In the genomic region with DNA sequence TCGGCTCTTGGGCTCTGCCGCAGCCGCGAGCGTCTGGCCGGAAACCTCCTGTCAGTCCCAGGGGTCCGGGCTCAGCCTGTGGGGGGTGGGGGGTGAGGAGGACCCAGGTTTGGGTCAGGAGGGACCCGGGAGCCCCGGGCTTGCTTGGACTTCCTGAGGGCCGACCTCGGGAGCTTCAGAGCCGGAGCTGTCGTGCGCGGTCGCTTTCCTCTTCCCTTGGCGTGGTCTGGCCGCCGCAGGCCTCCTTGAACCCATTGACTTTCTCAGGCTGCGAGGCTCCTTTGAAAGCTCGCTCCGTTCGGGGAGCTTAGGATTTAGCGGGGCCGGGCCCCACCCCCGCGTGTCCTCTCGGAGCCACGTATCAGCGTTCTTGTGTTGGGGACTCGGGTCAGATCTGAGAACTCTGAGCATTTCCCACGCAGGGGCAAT, we compare ENCODE assay signal across 8 mouse cellular contexts. TPM values are rescaled to one million over a fixed set of nuclear protein-coding genes. Genes with fewer than 3 reads are reported as not detected.
DNase-seq lines count a peak whose midpoint lies in the region; ATAC-seq and TF ChIP-seq lines count a peak whose summit lies in the region.

No protein-coding gene starts in this region.

- H3K27me3 ChIP-seq in hindbrain, postnatal 0 days (ENCODE audit: insufficient read depth, low read length), result no peaks in the 10 kb centered on the region
- no peaks in the 10 kb centered on the region; the same call in 1 of the 2 replicates for H3K27me3 ChIP-seq in liver, embryonic 16.5 days (ENCODE audit: control insufficient read depth, insufficient read depth, low read depth, low read length)

- DNase-seq in lung, adult 18-20 months, result peak; percentile 34 to 43
- no peak for DNase-seq in lung, postnatal 10 days
- DNase-seq in adrenal gland, adult 8-10 months, result peak; percentile 30
- DNase-seq in hindbrain, postnatal 0 days (ENCODE audit: low spot score), result peak; percentile 20
- peak; percentile 18 for DNase-seq in ovary, postnatal 10 days (ENCODE audit: low spot score)
- DNase-seq in cerebellum, postnatal 4 days (ENCODE audit: low spot score in 2 of 2), result no peak

- peak; percentile 64 for ATAC-seq in erythroblast, adult 5-6 weeks (replicated peaks; ENCODE audit: low FRiP score, poor library complexity, severe bottlenecking)
- no peak; the same call in 1 of the 2 replicates for ATAC-seq in hindbrain, postnatal 0 days
- ATAC-seq in liver, embryonic 16.5 days (ENCODE audit: low read depth), result peak; percentile 49

- TF ChIP-seq CTCF in hindbrain, postnatal 0 days (IDR thresholded peaks at IDR 0.05; ENCODE audit: low read depth), result no peak

- peaks cover 9% of the 10 kb centered on the region; the same call in 1 of the 2 replicates for H3K4me1 ChIP-seq in hindbrain, postnatal 0 days (ENCODE audit: insufficient read depth, low read length)
- H3K4me1 ChIP-seq in liver, embryonic 16.5 days (ENCODE audit: control insufficient read depth, low read depth, low read length), result peaks cover 16% of the 10 kb centered on the region

- peak overlapping the region; percentile 94 for H3K9ac ChIP-seq in hindbrain, postnatal 0 days (replicated peaks; ENCODE audit: low read length)
- peak overlapping the region; percentile 80 for H3K9ac ChIP-seq in liver, embryonic 16.5 days (ENCODE audit: low read depth, low read length)

- no peaks in the 10 kb centered on the region for H3K36me3 ChIP-seq in hindbrain, postnatal 0 days (ENCODE audit: insufficient read depth, low read length)
- no peaks in the 10 kb centered on the region for H3K36me3 ChIP-seq in liver, embryonic 16.5 days (ENCODE audit: control insufficient read depth, insufficient read depth)

- H3K4me3 ChIP-seq in hindbrain, postnatal 0 days (ENCODE audit: low read length), result peak overlapping the region; percentile 96
- peak overlapping the region; percentile 74 for H3K4me3 ChIP-seq in liver, embryonic 16.5 days (ENCODE audit: low read depth, low read length)

- H3K9me3 ChIP-seq in hindbrain, postnatal 0 days (ENCODE audit: low read length), result no peaks in the 10 kb centered on the region
- H3K9me3 ChIP-seq in liver, embryonic 16.5 days (replicated peaks; ENCODE audit: control insufficient read depth, low read length), result no peaks in the 10 kb centered on the region

- peak overlapping the region; percentile 96 for H3K4me2 ChIP-seq in hindbrain, postnatal 0 days (ENCODE audit: low read depth, low read length)
- peak overlapping the region; percentile 95 for H3K4me2 ChIP-seq in liver, embryonic 16.5 days (ENCODE audit: low read depth, low read length)

- under 1% methylated on average over 31 of the region's 32 CpGs for WGBS in hindbrain, postnatal 0 days
- WGBS in liver, embryonic 16.5 days (ENCODE audit: insufficient replicate concordance), result under 1% methylated on average over 32 of the region's 32 CpGs

- H3K27ac ChIP-seq in hindbrain, postnatal 0 days, result peak overlapping the region; percentile 95
- peak overlapping the region; percentile 94 for H3K27ac ChIP-seq in liver, embryonic 16.5 days (ENCODE audit: low read length)

RNA-seq across cellular contexts. Expression of gene Ap1g1, which starts 0.7 kb away (rescaled TPM):
- total RNA-seq in adrenal gland, adult 8-10 months (2022), result 100 to 1,000 TPM in 1 of 4 experiments, 10 to 100 TPM in 3; 76.0 to 103 (median 90.0) TPM
- total RNA-seq in erythroblast, adult 5-6 weeks (2015; ENCODE audit: low replicate concordance), result 35.7 and 85.7 TPM in 2 replicates
- total RNA-seq in erythroblast, adult 5-6 weeks (2017; ENCODE audit: low replicate concordance), result 26.2 and 55.2 TPM in 2 replicates
- total RNA-seq in hindbrain, postnatal 0 days (2014; rRNA removed), result 64.7 and 67.9 TPM in 2 replicates
- polyA plus RNA-seq in hindbrain, postnatal 0 days (2015; fragmentation: Nextera tagmentation; extraction: Ambion mirVana), result 31.3 and 34.0 TPM in 2 replicates
- polyA plus RNA-seq in liver, embryonic 16.5 days (2015; fragmentation: Nextera tagmentation; extraction: Ambion mirVana), result 16.6 and 19.4 TPM in 2 replicates

RNA-seq across cellular contexts. Expression of gene Atxn1l, which starts 41.5 kb away (rescaled TPM):
- 10 to 100 TPM; 42.1 to 57.0 (median 46.1) TPM for total RNA-seq in adrenal gland, adult 8-10 months (2022)
- total RNA-seq in erythroblast, adult 5-6 weeks (2015; ENCODE audit: low replicate concordance), result 1.3 and 5.6 TPM in 2 replicates
- total RNA-seq in erythroblast, adult 5-6 weeks (2017; ENCODE audit: low replicate concordance), result 3.5 and 4.3 TPM in 2 replicates
- total RNA-seq in hindbrain, postnatal 0 days (2014; rRNA removed), result 21.5 and 22.4 TPM in 2 replicates
- polyA plus RNA-seq in hindbrain, postnatal 0 days (2015; fragmentation: Nextera tagmentation; extraction: Ambion mirVana), result 2.7 and 3.9 TPM in 2 replicates
- polyA plus RNA-seq in liver, embryonic 16.5 days (2015; fragmentation: Nextera tagmentation; extraction: Ambion mirVana), result 2.8 and 3.2 TPM in 2 replicates

Comparison
In these comparisons a context has a peak if more than half of its experiments do, and no peak if none do; other contexts are left out.
1. DNase-seq: peak in lung, adult 18-20 months (2 of 2), adrenal gland, adult 8-10 months (single experiment), hindbrain, postnatal 0 days (single experiment) and ovary, postnatal 10 days (single experiment); none in lung, postnatal 10 days (single experiment) and cerebellum, postnatal 4 days (0 of 2).